ENCODE assay signal across 8 mouse cellular contexts in genomic region chr5:114146028-114146888, GRCm38 (mm10). TPM values are rescaled to one million over a fixed set of nuclear protein-coding genes. Genes with fewer than 3 reads are reported as not detected.
A peak's percentile ranks its signal among the peaks of the same experiment; 100 is the strongest.
DNase-seq lines count a peak whose midpoint lies in the region; ATAC-seq and TF ChIP-seq lines count a peak whose summit lies in the region.

Gene Acacb (plus strand): TSS chr5:114146535.

- no peak within 1 kb of the TSS for H3K4me3 ChIP-seq in liver, embryonic 14.5 days (ENCODE audit: insufficient read depth in 1 of 2, low read depth in 2 of 2, low read length in 2 of 2)
- H3K4me3 ChIP-seq in liver, embryonic 11.5 days (ENCODE audit: low read depth, low read length), result no peak within 1 kb of the TSS
- peak within 1 kb of the TSS; percentile 37 for H3K4me3 ChIP-seq in liver, postnatal 0 days (ENCODE audit: low read depth, low read length)

- intact Hi-C loops in heart, postnatal 14 days (cut with DNase I), result no loop called here

- H3K36me3 ChIP-seq in liver, embryonic 14.5 days (replicated peaks; ENCODE audit: control insufficient read depth, insufficient read depth, low read depth), result no peaks in the 10 kb centered on the region
- no peaks in the 10 kb centered on the region for H3K36me3 ChIP-seq in liver, embryonic 11.5 days (ENCODE audit: control insufficient read depth, insufficient read depth, low read length)
- no peaks in the 10 kb centered on the region for H3K36me3 ChIP-seq in liver, postnatal 0 days (replicated peaks; ENCODE audit: insufficient read depth, low read length)

- H3K27ac ChIP-seq in liver, embryonic 14.5 days, result no peak within 1 kb of the TSS
- no peak within 1 kb of the TSS for H3K27ac ChIP-seq in liver, embryonic 11.5 days (ENCODE audit: low read depth, low read length)
- peak within 1 kb of the TSS; percentile 95 for H3K27ac ChIP-seq in liver, postnatal 0 days (ENCODE audit: low read depth)

- WGBS in liver, embryonic 14.5 days (ENCODE audit: insufficient replicate concordance), result 33% methylated on average over 19 of the region's 19 CpGs
- 40% methylated on average over 19 of the region's 19 CpGs for WGBS in liver, embryonic 11.5 days
- WGBS in liver, postnatal 0 days (ENCODE audit: insufficient replicate concordance), result 35% methylated on average over 19 of the region's 19 CpGs

- peak; percentile 60; the same call in 1 of the 2 replicates for ATAC-seq in liver, embryonic 14.5 days (ENCODE audit: insufficient read depth)
- ATAC-seq in liver, embryonic 11.5 days (replicated peaks; ENCODE audit: low FRiP score), result no peak
- ATAC-seq in liver, postnatal 0 days, result peak; percentile 93
- no peak for ATAC-seq in inflammation-experienced regulatory T-cells, adult 6 months

- no peaks in the 10 kb centered on the region for H3K27me3 ChIP-seq in liver, embryonic 14.5 days (ENCODE audit: control insufficient read depth, insufficient read depth, low read length)
- no peaks in the 10 kb centered on the region for H3K27me3 ChIP-seq in liver, embryonic 11.5 days (replicated peaks; ENCODE audit: control insufficient read depth, insufficient read depth, low read length)
- H3K27me3 ChIP-seq in liver, postnatal 0 days (ENCODE audit: insufficient read depth, low read length), result no peaks in the 10 kb centered on the region

- no peak for TF ChIP-seq EP300 in liver, embryonic 14.5 days (IDR thresholded peaks at IDR 0.05; ENCODE audit: low read depth)
- TF ChIP-seq EP300 in liver, postnatal 0 days (IDR thresholded peaks at IDR 0.05; ENCODE audit: low read depth), result peak; percentile 55; the same call in 1 of the 2 replicates

- no peak within 1 kb of the TSS for H3K4me2 ChIP-seq in liver, embryonic 14.5 days (ENCODE audit: low read depth)
- H3K4me2 ChIP-seq in liver, embryonic 11.5 days, result no peak within 1 kb of the TSS; the same call in 1 of the 2 replicates
- peak within 1 kb of the TSS; percentile 63 for H3K4me2 ChIP-seq in liver, postnatal 0 days (ENCODE audit: low read depth, low read length)

- H3K4me1 ChIP-seq in liver, embryonic 14.5 days (replicated peaks; ENCODE audit: control insufficient read depth in 2 of 2, insufficient read depth in 2 of 2, low read length in 1 of 2), result peaks cover 0 to 3% of the 10 kb centered on the region in 2 experiments; a peak in 1 of 4 replicates
- H3K4me1 ChIP-seq in liver, embryonic 11.5 days (replicated peaks; ENCODE audit: control insufficient read depth, insufficient read depth, low read length), result no peaks in the 10 kb centered on the region; the same call in 1 of the 2 replicates
- H3K4me1 ChIP-seq in liver, postnatal 0 days (ENCODE audit: insufficient read depth), result no peaks in the 10 kb centered on the region; the same call in 1 of the 2 replicates

- DNase-seq in liver, embryonic 14.5 days (ENCODE audit: low read depth in 3 of 3, low spot score in 3 of 3), result no peak
- no peak for DNase-seq in liver, embryonic 11.5 days (ENCODE audit: low spot score)
- DNase-seq in forelimb bud, embryonic 11.5 days (ENCODE audit: low read depth, low spot score), result peak; percentile 33
- DNase-seq in heart, postnatal 14 days, result peak; percentile 47 to 64
- DNase-seq in liver, postnatal 0 days, result peak; percentile 72
- no peak for DNase-seq in right cerebral cortex, postnatal 25 days
- DNase-seq in thymus, postnatal 4 days, result no peak

- H3K9me3 ChIP-seq in liver, embryonic 14.5 days (ENCODE audit: control insufficient read depth, low read length), result no peaks in the 10 kb centered on the region
- no peaks in the 10 kb centered on the region for H3K9me3 ChIP-seq in liver, embryonic 11.5 days (ENCODE audit: control insufficient read depth, low read length)
- H3K9me3 ChIP-seq in liver, postnatal 0 days (ENCODE audit: low read length), result no peaks in the 10 kb centered on the region

- no peak within 1 kb of the TSS for H3K9ac ChIP-seq in liver, embryonic 14.5 days (replicated peaks)
- no peak within 1 kb of the TSS for H3K9ac ChIP-seq in liver, embryonic 11.5 days (ENCODE audit: low read depth, low read length)
- H3K9ac ChIP-seq in liver, postnatal 0 days (replicated peaks), result peak within 1 kb of the TSS; percentile 67

- TF ChIP-seq CTCF in liver, embryonic 14.5 days (IDR thresholded peaks at IDR 0.05; ENCODE audit: low read depth), result no peak
- no peak for TF ChIP-seq CTCF in liver, postnatal 0 days (IDR thresholded peaks at IDR 0.05; ENCODE audit: low read depth)

RNA-seq across cellular contexts. Expression of gene Acacb, which starts in this region (rescaled TPM):
- 0.22 and 0.29 TPM in 2 replicates for polyA plus RNA-seq in liver, embryonic 14.5 days (2012; rRNA removed)
- polyA plus RNA-seq in liver, embryonic 14.5 days (2014; fragmentation: Nextera tagmentation; extraction: Ambion mirVana), result 0.20 and 0.44 TPM in 2 replicates
- polyA plus RNA-seq in liver, embryonic 11.5 days (2014; fragmentation: Nextera tagmentation; extraction: Ambion mirVana), result 0.86 and 1.2 TPM in 2 replicates
- total RNA-seq in heart, postnatal 14 days (2021), result 100 to 1,000 TPM; 184 to 195 TPM
- polyA plus RNA-seq in liver, postnatal 0 days (2015; fragmentation: Nextera tagmentation; extraction: Ambion mirVana), result 1.0 and 1.2 TPM in 2 replicates
- 1 to 10 TPM; 1.3 to 4.5 (median 1.7) TPM for polyA plus RNA-seq in inflammation-experienced regulatory T-cells, adult 6 months (2017; shearing (Covaris generic))

Comparison
In these comparisons a context has a peak if more than half of its experiments do, and no peak if none do; other contexts are left out.
1. DNase-seq: peak in forelimb bud, embryonic 11.5 days (single experiment), heart, postnatal 14 days (2 of 2) and liver, postnatal 0 days (single experiment); none in liver, embryonic 14.5 days (0 of 3), liver, embryonic 11.5 days (single experiment), right cerebral cortex, postnatal 25 days (single experiment) and thymus, postnatal 4 days (single experiment).
2. Peak in ATAC-seq in liver, embryonic 14.5 days; RNA of the gene not detected or under 1 TPM.